Mouse (Mus musculus) heart, postnatal 36 days (tissue): ENCODE results near the gene Cd68. TPM values are rescaled to one million over a fixed set of nuclear protein-coding genes. Genes with fewer than 3 reads are reported as not detected.

Experiments used
- DNase-seq, 2 experiments: peaks; one replicate each; pipeline ENCODE4 v3.0.0; 2021 to 2022
- intact Hi-C: fragments of 180-260 bp; cut with DNase I; formaldehyde crosslinking; loops from one replicate; pipeline ENCODE4 v1.15.1; 2025
- total RNA-seq, 2 experiments: library from RNA; stranded (reverse); gene quantifications; 2 replicates each; pipeline ENCODE4 v1.2.3; 2021

The Cd68 gene
- total RNA-seq, 2 experiments from 2014 or later, result 8.7 to 9.1 TPM

- intact Hi-C loops, result no loop called here
- DNase-seq, result no peak
These were observed 13.2 kb upstream of the Cd68 start for GRCm38 (mm10) chr11:69679144-69679543.

- intact Hi-C loops, result loop anchor here (1.0 kb wide), 1 partner anchor 9 kb away; no protein-coding TSS in a partner anchor
These were observed 6.3 kb upstream of the Cd68 start, which contains the start of gene Eif4a1 for GRCm38 (mm10) chr11:69672211-69672706. Gene Eif4a1, minus strand, starts transcription at chr11:69672423.

GRCm38 (mm10) chr11:69671726-69672124 is 5.8 kb upstream of the Cd68 start:
- no peak for DNase-seq
- intact Hi-C loops, result loop anchor here (1.0 kb wide), 1 partner anchor 10 kb away; no protein-coding TSS in a partner anchor

More at GRCm38 (mm10) chr11:69672211-69672706, 6.3 kb upstream of the Cd68 start, which contains the start of gene Eif4a1:
- peak; percentile 99 to 100 for DNase-seq

- intact Hi-C loops, result no loop called here
- peak; percentile 95 to 97 for DNase-seq
These were observed 5.1 kb upstream of the Cd68 start for GRCm38 (mm10) chr11:69670786-69671725.

GRCm38 (mm10) chr11:69666665-69667005 is 682 bp upstream of the Cd68 start:
- intact Hi-C loops, result no loop called here
- DNase-seq, result no peak

GRCm38 (mm10) chr11:69665457-69665960 is 444 bp downstream of the Cd68 start:
- intact Hi-C loops, result no loop called here
- DNase-seq, result no peak

GRCm38 (mm10) chr11:69664841-69665240 is 1.1 kb downstream of the Cd68 start:
- DNase-seq, result no peak
- intact Hi-C loops, result no loop called here

- intact Hi-C loops, result no loop called here
- peak in 1 of 2 experiments; percentile 25 for DNase-seq
These were observed 2.2 kb downstream of the Cd68 start for GRCm38 (mm10) chr11:69663795-69664194.

- peak in 1 of 2 experiments; percentile 29 for DNase-seq
- intact Hi-C loops, result no loop called here
These were observed 2.8 kb downstream of the Cd68 start for GRCm38 (mm10) chr11:69662967-69663671.

GRCm38 (mm10) chr11:69662213-69662966 is 3.6 kb downstream of the Cd68 start, which contains the start of gene Mpdu1:
Gene Mpdu1, minus strand, starts transcription at chr11:69662642.
- DNase-seq, result peak; percentile 91 to 96
- intact Hi-C loops, result no loop called here

GRCm38 (mm10) chr11:69661221-69661881 is 4.6 kb downstream of the Cd68 start:
- intact Hi-C loops, result no loop called here
- no peak for DNase-seq

- intact Hi-C loops, result loop anchor here (1.0 kb wide), 1 partner anchor 29 kb away; no protein-coding TSS in a partner anchor
- DNase-seq, result no peak
These were observed 8.5 kb downstream of the Cd68 start for GRCm38 (mm10) chr11:69657462-69657881.

GRCm38 (mm10) chr11:69656617-69657461 is 9.1 kb downstream of the Cd68 start:
- intact Hi-C loops, result loop anchor here (1.0 kb wide), 2 partner anchors 29 to 97 kb away; no protein-coding TSS in a partner anchor
- peak; percentile 35 to 45 for DNase-seq

GRCm38 (mm10) chr11:69656065-69656455 is 9.9 kb downstream of the Cd68 start:
- DNase-seq, result no peak
- intact Hi-C loops, result loop anchor here (1.0 kb wide), 1 partner anchor 98 kb away; no protein-coding TSS in a partner anchor

- intact Hi-C loops, result loop anchor here (1.0 to 2.0 kb wide), 2 partner anchors 59 to 99 kb away; no protein-coding TSS in a partner anchor
- peak; percentile 68 to 73 for DNase-seq
These were observed 10.5 kb downstream of the Cd68 start, which contains the start of gene Sox15 for GRCm38 (mm10) chr11:69655264-69656064. Gene Sox15, plus strand, starts transcription at chr11:69655314.

- no peak for DNase-seq
- intact Hi-C loops, result loop anchor here (2.0 kb wide), 1 partner anchor 60 kb away; no protein-coding TSS in a partner anchor
These were observed 11.2 kb downstream of the Cd68 start for GRCm38 (mm10) chr11:69654760-69655159.

- intact Hi-C loops, result no loop called here
- no peak for DNase-seq
These were observed 12.6 kb downstream of the Cd68 start for GRCm38 (mm10) chr11:69653399-69653798.
